Mouse (Mus musculus): ENCODE measurements around the gene Olfr447.

Gene Olfr447

DNA sequence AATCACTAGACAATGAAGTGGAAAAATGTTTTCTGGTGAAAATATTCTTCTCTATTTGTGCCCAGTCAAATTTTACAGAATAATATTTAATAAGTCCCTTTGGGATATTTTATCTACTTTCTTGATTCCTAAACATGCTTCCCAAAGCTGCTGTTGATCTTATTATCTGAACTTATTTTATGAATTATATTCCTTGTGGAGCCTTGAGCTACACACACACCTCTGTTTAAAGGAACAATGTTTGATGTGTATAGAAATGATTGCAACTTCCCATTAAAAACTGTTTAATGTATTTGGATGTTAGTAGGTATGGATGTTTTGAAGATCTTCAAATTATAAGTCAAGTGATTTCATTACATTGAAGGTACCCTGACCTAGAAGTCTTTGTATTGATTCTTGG lies at the start of gene Olfr447:
TSS of gene Olfr447 (plus strand) at position 301 of the 400 bp plus-strand sequence.
- DNase-seq = no peak

DNA sequence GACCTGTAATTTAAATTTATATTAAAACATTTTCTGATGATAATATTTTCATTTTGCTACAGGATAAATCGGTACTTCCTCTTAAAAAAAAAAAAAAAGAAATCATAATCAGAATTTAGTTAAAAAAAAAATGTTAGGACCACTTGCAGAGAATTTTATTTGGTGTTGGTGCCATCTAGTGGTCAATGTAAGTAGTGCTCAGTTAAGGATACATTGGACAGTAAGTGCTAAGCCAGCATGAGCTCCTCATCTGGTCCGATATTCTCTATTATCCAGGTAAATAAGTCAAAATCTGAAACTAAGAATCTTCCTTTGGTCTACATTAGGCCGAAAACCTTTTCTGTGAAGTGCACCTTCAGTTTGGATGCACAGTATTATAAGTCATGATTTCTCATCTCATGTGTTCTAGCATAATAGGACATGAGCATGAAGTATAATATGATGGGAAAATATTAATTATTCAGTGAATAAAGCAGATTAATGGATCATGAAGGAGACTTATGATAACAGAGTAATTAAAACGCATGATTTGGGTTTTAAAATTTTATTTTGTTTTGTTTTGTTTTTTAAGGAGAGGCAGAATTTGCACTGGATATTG lies 48.4 kb upstream of the Olfr447 start:
- peak; percentile 61 for DNase-seq

- DNase-seq = no peak
These were observed 39.0 kb upstream of the Olfr447 start for GRCm38 (mm10) chr6:42869695-42870094.

DNA sequence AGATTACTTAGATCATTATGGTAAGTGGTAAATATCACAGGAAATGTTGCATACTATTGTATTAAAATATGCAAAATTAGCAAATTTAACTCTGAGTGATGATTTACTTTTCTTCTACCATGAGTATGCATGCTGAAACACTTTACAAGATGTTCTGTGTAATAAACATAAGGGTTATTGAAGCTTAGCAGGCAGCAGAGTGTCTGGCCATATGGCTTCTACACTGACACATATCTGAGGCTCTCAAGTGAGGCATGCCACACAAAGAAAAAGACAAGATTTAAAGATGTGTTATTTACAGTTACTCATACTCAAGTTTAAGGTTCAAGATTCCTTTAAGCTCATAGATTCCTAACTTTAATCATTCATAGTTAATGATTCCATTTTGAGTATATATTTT lies 32.4 kb upstream of the Olfr447 start:
- DNase-seq = no peak

- DNase-seq = no peak
These were observed 18.5 kb upstream of the Olfr447 start, which contains the start of gene Olfr448 for GRCm38 (mm10) chr6:42890141-42890540. Gene Olfr448, plus strand, starts transcription at chr6:42890441.

- DNase-seq = no peak
These were observed 8.3 kb upstream of the Olfr447 start for GRCm38 (mm10) chr6:42900345-42900744.

DNA sequence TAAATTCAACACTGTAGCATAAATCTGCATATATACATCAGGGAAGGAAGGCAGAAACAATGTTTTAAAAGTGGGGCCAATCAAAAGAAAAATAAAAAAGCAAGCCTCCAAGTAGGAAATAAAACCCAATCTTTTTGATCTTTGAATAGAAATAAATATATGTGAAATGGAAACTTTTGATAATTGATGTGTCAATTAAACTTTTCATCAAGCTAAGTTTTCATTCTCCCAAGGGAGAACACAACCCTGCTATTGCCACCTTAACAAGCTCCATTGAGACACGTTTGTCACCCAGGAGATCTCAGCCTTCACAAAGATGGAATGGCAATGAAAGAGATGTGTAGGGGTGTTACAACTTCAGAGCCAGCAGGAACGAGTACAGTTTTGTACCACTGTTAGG lies 12.4 kb downstream of the Olfr447 start, which contains the start of gene Olfr446:
TSS of gene Olfr446 (plus strand) at position 301 of the 400 bp plus-strand sequence.
- no peak for DNase-seq

GRCm38 (mm10) chr6:42948767-42949166 lies 40.1 kb downstream of the Olfr447 start, which contains the start of gene Olfr444:
Gene Olfr444, plus strand, starts transcription at chr6:42949067.
- DNase-seq = no peak
